Mouse (Mus musculus) heart, postnatal 0 days (tissue): ENCODE measurements around the gene Gm7173. TPM values are rescaled to one million over a fixed set of nuclear protein-coding genes. Genes with fewer than 3 reads are reported as not detected.
A peak's percentile ranks its signal among the peaks of the same experiment; 100 is the strongest.

Experiments
- ATAC-seq: fragments of 200-750 bp; cut with Nextera tagmentation; 2 replicates; pipeline ENCODE4 v1.8.0; 2017; ENCODE audit warnings: low read depth, moderate number of reproducible peaks, moderate library complexity; ENCODE audit not compliant: insufficient read depth
- DNase-seq: peaks from one replicate; pipeline ENCODE4 v3.0.0-alpha.2; 2016; ENCODE audit warnings: low spot score
- H3K27ac ChIP-seq: fragments of 300-500 bp; sonication (generic); 2 replicates; pipeline ENCODE4 v1.5.1; 2014; ENCODE audit warnings: low read depth, mild to moderate bottlenecking
- H3K27me3 ChIP-seq: fragments of 300-500 bp; sonication (generic); 2 replicates; pipeline ENCODE4 v1.6.1; 2014; ENCODE audit warnings: low read length, mixed read lengths; ENCODE audit not compliant: control insufficient read depth, insufficient read depth
- H3K36me3 ChIP-seq: fragments of 300-500 bp; sonication (generic); replicated peaks from 2 replicates; pipeline ENCODE4 v1.6.1; 2014; ENCODE audit warnings: low read length, mixed read lengths; ENCODE audit not compliant: control insufficient read depth, insufficient read depth
- H3K4me1 ChIP-seq: fragments of 300-500 bp; sonication (generic); 2 replicates; pipeline ENCODE4 v1.6.1; 2014; ENCODE audit warnings: antibody characterized with exemption; ENCODE audit not compliant: control insufficient read depth, insufficient read depth
- H3K4me2 ChIP-seq: fragments of 300-500 bp; sonication (generic); 2 replicates; pipeline ENCODE4 v1.6.1; 2014; ENCODE audit warnings: low read depth, mild to moderate bottlenecking, low read length, moderate library complexity
- H3K4me3 ChIP-seq: fragments of 300-500 bp; sonication (generic); 2 replicates; pipeline ENCODE4 v1.5.1; 2014; ENCODE audit warnings: low read depth, low read length
- H3K9ac ChIP-seq: fragments of 300-500 bp; sonication (generic); replicated peaks from 2 replicates; pipeline ENCODE4 v1.6.1; 2014; ENCODE audit warnings: low read depth, low read length, mixed read lengths
- H3K9me3 ChIP-seq: fragments of 300-500 bp; sonication (generic); replicated peaks from 2 replicates; pipeline ENCODE4 v1.6.1; 2016; ENCODE audit warnings: low read length; ENCODE audit not compliant: control insufficient read depth
- CTCF ChIP-seq: IDR thresholded peaks from 2 replicates; pipeline ENCODE4 v1.5.1; 2016; ENCODE audit warnings: antibody characterized with exemption, control low read depth, low read depth
- EP300 ChIP-seq: IDR thresholded peaks from 2 replicates; pipeline ENCODE4 v1.6.1; 2016; ENCODE audit warnings: antibody characterized with exemption, low read depth
- WGBS: fragments of 180-500 bp; shearing (Covaris S2); extraction: QIAGEN DNeasy Blood & Tissue Kit; methylation state at CpG from one replicate; pipeline ENCODE4 v1.1.7; 2014; 5-methylcytosine and 5-hydroxymethylcytosine counted together
- polyA plus RNA-seq: library from polyadenylated mRNA; unstranded; fragments of >200 nt; fragmentation: Nextera tagmentation; extraction: Ambion mirVana; gene quantifications from 2 replicates; pipeline ENCODE4 v1.2.1, GENCODE M21; 2015
- total RNA-seq: library from RNA; depleted of rRNA; stranded (reverse); fragments of >200 nt; gene quantifications from 2 replicates; pipeline ENCODE4 v1.2.3, GENCODE M21; 2014; ENCODE audit warnings: low replicate concordance; rRNA removed

The Gm7173 gene
- total RNA-seq = not detected in 2 replicates
- 0.01 and 0.15 TPM in 2 replicates for polyA plus RNA-seq

DNA sequence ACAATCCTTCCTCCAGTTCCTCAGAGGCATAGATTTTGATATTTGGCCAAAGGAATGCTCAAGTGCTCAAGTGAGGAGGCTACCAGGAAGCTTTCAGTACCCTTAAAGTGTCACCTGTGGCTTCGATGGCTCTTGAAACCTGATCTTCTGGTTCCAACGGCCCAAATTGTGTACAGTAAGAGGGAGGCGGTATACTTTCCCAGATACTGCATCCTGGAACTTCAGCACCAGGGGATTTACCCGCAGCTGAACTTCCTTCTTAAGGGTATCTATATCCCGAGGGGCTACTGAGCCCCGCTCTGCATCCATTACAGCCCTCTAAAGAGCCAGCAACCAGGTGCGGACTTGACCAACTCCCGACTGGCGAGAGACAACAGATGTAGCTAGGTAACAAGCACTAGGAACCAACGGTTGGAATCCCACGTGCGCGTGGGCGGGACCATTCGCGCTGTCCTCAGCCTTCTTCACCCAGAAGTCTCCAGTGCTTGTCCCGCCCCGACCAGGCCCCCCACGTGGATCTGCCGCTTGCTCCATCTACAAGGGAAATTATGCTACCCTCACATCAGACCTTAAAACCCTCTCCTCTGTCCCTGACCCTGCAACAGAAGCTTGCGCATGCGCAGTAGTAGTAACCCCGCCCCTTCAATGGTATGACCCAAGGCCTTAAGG is at the start of gene Gm7173:
Gene Gm7173 (minus strand): TSS at position 309 of the 669 bp plus-strand sequence.
- Histone ChIP-seq H3K27ac (no peak within 1 kb of the TSS), H3K27me3 (no peaks in the 10 kb centered on the region), H3K9me3 (no peaks in the 10 kb centered on the region), H3K4me1 (no peaks in the 10 kb centered on the region), H3K9ac (no peak within 1 kb of the TSS), H3K4me2 (peak within 1 kb of the TSS; percentile 59), H3K4me3 (peak within 1 kb of the TSS; percentile 42), H3K36me3 (no peaks in the 10 kb centered on the region)
- ATAC-seq (peak; percentile 58; the same call in 1 of the 2 replicates), DNase-seq (peak; percentile 5)
- TF ChIP-seq CTCF (no peak), EP300 (no peak)
- 25% methylated on average over 23 of the region's 23 CpGs for WGBS

DNA sequence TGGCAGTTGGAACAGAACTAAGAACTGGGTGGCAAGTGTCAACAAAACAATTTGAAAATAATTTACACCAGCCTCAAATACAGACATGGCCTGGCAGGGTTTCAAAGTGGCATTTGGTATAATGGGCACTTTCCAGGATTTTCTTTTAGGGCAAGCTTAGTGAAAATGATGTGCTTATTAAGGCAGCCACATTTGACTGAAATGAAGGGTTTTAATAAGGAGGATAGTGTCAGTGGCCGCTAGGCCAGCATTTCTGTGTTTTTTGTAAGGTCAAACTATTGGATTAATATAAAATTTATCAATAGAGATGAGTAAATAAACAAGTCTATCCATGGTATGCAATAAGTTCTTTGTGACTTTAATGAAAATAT is 546 bp upstream of the Gm7173 start:
- no peaks in the 10 kb centered on the region for H3K4me1 ChIP-seq
- no peaks in the 10 kb centered on the region for H3K27me3 ChIP-seq
- H3K4me3 ChIP-seq = peak overlapping the region; percentile 42
- no peak for TF ChIP-seq CTCF
- TF ChIP-seq EP300 = no peak
- H3K9me3 ChIP-seq = no peaks in the 10 kb centered on the region
- no peak overlapping the region for H3K27ac ChIP-seq
- H3K4me2 ChIP-seq = peak overlapping the region; percentile 59
- no peak for DNase-seq
- no peak overlapping the region for H3K9ac ChIP-seq
- no peak for ATAC-seq
- WGBS = 59% methylated on average over 1 of the region's 1 CpGs
- no peaks in the 10 kb centered on the region for H3K36me3 ChIP-seq

DNA sequence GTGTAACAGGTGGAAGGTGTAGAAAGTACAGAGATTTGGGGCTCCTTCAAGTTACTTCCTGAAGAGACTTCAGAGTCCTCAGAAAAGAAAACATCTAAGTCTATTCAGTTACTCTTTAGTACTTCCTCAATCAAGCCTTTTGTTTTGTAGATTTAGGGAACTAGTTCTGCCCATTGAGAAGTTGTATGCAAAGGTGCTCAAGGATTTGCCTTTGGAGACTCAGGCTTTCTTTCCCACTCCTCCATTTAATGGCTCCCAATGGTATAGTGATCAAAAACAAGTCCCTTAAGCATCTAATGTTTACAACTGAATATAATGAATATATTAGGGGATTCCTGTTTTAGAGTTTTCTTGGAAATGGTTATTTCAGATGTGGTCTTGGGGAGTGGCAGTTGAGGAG is 200.3 kb downstream of the Gm7173 start:
- Histone ChIP-seq H3K4me3 (no peak overlapping the region), H3K9ac (no peak overlapping the region), H3K27me3 (no peaks in the 10 kb centered on the region), H3K4me1 (no peaks in the 10 kb centered on the region), H3K36me3 (no peaks in the 10 kb centered on the region), H3K27ac (no peak overlapping the region), H3K9me3 (no peaks in the 10 kb centered on the region), H3K4me2 (no peak overlapping the region)
- TF ChIP-seq EP300 (no peak), CTCF (no peak)
- no peak for ATAC-seq
- DNase-seq = no peak

Other genes with a start within 250 kb of the Gm7173 start
- not detected in 2 replicates for gene Mageb16, start 154.2 kb upstream of the Gm7173 start, total RNA-seq
- gene Mageb16, start 154.2 kb upstream of the Gm7173 start, polyA plus RNA-seq = not detected in 2 replicates